Mouse (Mus musculus): ENCODE measurements around the gene Tmem56.

GRCm38 (mm10) chr3:121257418-121257817 lies 25.5 kb downstream of the Tmem56 start:
- TF ChIP-seq MAX (IDR thresholded peaks at IDR 0.05; ENCODE audit: low read length), result no peak
- no peak for TF ChIP-seq POLR2AphosphoS5 (IDR thresholded peaks at IDR 0.05; ENCODE audit: borderline replicate concordance, low read depth, low read length)
- no peak for TF ChIP-seq CHD1 (IDR thresholded peaks at IDR 0.05; ENCODE audit: low read depth, low read length)
- no peak for TF ChIP-seq EP300 (IDR thresholded peaks at IDR 0.05; ENCODE audit: low read depth in 1 of 2, low read length in 2 of 2)
- no peak for TF ChIP-seq E2F4 (IDR thresholded peaks at IDR 0.05; ENCODE audit: borderline replicate concordance, low read depth, low read length)
- TF ChIP-seq GATA1 (IDR thresholded peaks at IDR 0.05; ENCODE audit: low read depth, low read length), result no peak
- no peak for TF ChIP-seq ZMIZ1 (IDR thresholded peaks at IDR 0.05; ENCODE audit: low read depth, low read length)
- TF ChIP-seq KAT2A (conservative IDR thresholded peaks at IDR 0.05; ENCODE audit: low read depth, low read length), result no peak
- no peak for TF ChIP-seq MYB (IDR thresholded peaks at IDR 0.05; ENCODE audit: low read depth, low read length)
